Mouse (Mus musculus) kidney, adult 2 months (tissue): ENCODE measurements around the gene Tufm.

Experiments used
- CTCF ChIP-seq: fragments of 200-500 bp; conservative IDR thresholded peaks from 2 replicates; pipeline ENCODE4 v1.5.1; 2011; ENCODE audit warnings: low read depth, mild to moderate bottlenecking, control low read depth, low read length, moderate library complexity, mixed read lengths; ENCODE audit not compliant: insufficient read depth, insufficient read length
- POLR2A ChIP-seq: fragments of 200-500 bp; IDR thresholded peaks from one replicate; pipeline ENCODE4 v1.6.1; 2011; ENCODE audit warnings: low read depth, low read length, control low read depth

- TF ChIP-seq CTCF (no peak), POLR2A (no peak)
Observed at GRCm38 (mm10) chr7:126536466-126536865, 49.3 kb downstream of the Tufm start.
